Mouse (Mus musculus): ENCODE data around the gene Rcsd1. TPM values are rescaled to one million over a fixed set of nuclear protein-coding genes. Genes with fewer than 3 reads are reported as not detected.

Rcsd1 gene
- polyA plus RNA-seq, 1 experiment from 2014 or later, result 7.1 TPM

DNA sequence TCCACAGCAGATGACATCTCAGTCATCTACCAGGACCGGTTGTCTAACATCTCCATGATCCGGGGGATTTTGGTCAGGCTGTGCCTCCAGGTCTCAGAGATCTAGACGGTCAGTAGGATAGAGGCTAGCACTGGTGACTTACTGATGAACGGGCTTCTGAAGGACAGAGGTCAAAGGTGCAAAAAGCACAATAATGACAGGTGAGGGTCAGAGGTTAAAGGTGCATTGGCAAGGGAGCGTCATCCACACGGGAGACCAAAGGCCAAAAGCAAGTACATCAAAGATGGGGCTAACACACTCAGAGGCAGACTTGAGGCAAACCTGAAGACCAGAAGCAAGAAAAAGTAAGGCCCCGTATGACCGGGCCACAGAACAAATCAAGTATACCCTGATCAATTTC is 73.3 kb downstream of the Rcsd1 start:
- H3K9ac ChIP-seq (ENCODE audit: low read length), result no peak overlapping the region
- H3K27me3 ChIP-seq (ENCODE audit: control insufficient read depth, insufficient read depth, low read length), result no peaks in the 10 kb centered on the region
- no peaks in the 10 kb centered on the region for H3K9me3 ChIP-seq (ENCODE audit: control insufficient read depth, low read length)
- peaks cover 3% of the 10 kb centered on the region; the same call in 1 of the 2 replicates for H3K4me1 ChIP-seq (ENCODE audit: control insufficient read depth, insufficient read depth, low read length)
- H3K4me2 ChIP-seq (ENCODE audit: low read depth), result no peak overlapping the region
- ATAC-seq (ENCODE audit: insufficient read depth, low FRiP score, low TSS enrichment) (no peak), DNase-seq (ENCODE audit: low spot score) (no peak)
- H3K4me3 ChIP-seq (ENCODE audit: low read depth, low read length), result no peak overlapping the region
- WGBS, result 83% methylated on average over 8 of the region's 8 CpGs
- no peak overlapping the region for H3K27ac ChIP-seq (ENCODE audit: low read depth, low read length)
- H3K36me3 ChIP-seq (ENCODE audit: control insufficient read depth, insufficient read depth, low read length), result no peaks in the 10 kb centered on the region

GRCm38 (mm10) chr1:165635055-165635897 is 74.3 kb downstream of the Rcsd1 start:
- Histone ChIP-seq H3K27me3 (ENCODE audit: control insufficient read depth, insufficient read depth, low read length) (no peaks in the 10 kb centered on the region), H3K9ac (ENCODE audit: low read length) (peak overlapping the region; percentile 50; the same call in 1 of the 2 replicates), H3K9me3 (ENCODE audit: control insufficient read depth, low read length) (no peaks in the 10 kb centered on the region), H3K27ac (ENCODE audit: low read depth, low read length) (peak overlapping the region; percentile 95), H3K4me2 (ENCODE audit: low read depth) (peak overlapping the region; percentile 73), H3K4me3 (ENCODE audit: low read depth, low read length) (peak overlapping the region; percentile 77), H3K36me3 (ENCODE audit: control insufficient read depth, insufficient read depth, low read length) (no peaks in the 10 kb centered on the region), H3K4me1 (ENCODE audit: control insufficient read depth, insufficient read depth, low read length) (peaks cover 3% of the 10 kb centered on the region; the same call in 1 of the 2 replicates)
- no peak for ATAC-seq (ENCODE audit: insufficient read depth, low FRiP score, low TSS enrichment)
- no peak for DNase-seq (ENCODE audit: low spot score)
- WGBS, result 30% methylated on average over 17 of the region's 17 CpGs

- peaks cover 10% of the 10 kb centered on the region; the same call in 1 of the 2 replicates for H3K4me1 ChIP-seq (ENCODE audit: control insufficient read depth, insufficient read depth, low read length)
- ATAC-seq (ENCODE audit: insufficient read depth, low FRiP score, low TSS enrichment) (peak; percentile 100), DNase-seq (ENCODE audit: low spot score) (peak; percentile 99)
- no peaks in the 10 kb centered on the region for H3K9me3 ChIP-seq (ENCODE audit: control insufficient read depth, low read length)
- WGBS, result under 1% methylated on average over 56 of the region's 73 CpGs
- H3K4me2 ChIP-seq (ENCODE audit: low read depth), result peak within 1 kb of the TSS; percentile 73
- peak within 1 kb of the TSS; percentile 77 for H3K4me3 ChIP-seq (ENCODE audit: low read depth, low read length)
- H3K27me3 ChIP-seq (ENCODE audit: control insufficient read depth, insufficient read depth, low read length), result no peaks in the 10 kb centered on the region
- H3K9ac ChIP-seq (ENCODE audit: low read length), result peak within 1 kb of the TSS; percentile 88
- no peaks in the 10 kb centered on the region for H3K36me3 ChIP-seq (ENCODE audit: control insufficient read depth, insufficient read depth, low read length)
- H3K27ac ChIP-seq (ENCODE audit: low read depth, low read length), result peak within 1 kb of the TSS; percentile 95
These were observed 75.2 kb downstream of the Rcsd1 start, which contains the start of gene Mpzl1 for GRCm38 (mm10) chr1:165634151-165634884. TSS of gene Mpzl1 (minus strand) at chr1:165634538.

GRCm38 (mm10) chr1:165633345-165633744 is 76.2 kb downstream of the Rcsd1 start:
- Histone ChIP-seq H3K9ac (ENCODE audit: low read length) (peak overlapping the region; percentile 88), H3K27ac (ENCODE audit: low read depth, low read length) (no peak overlapping the region), H3K4me3 (ENCODE audit: low read depth, low read length) (peak overlapping the region; percentile 77), H3K27me3 (ENCODE audit: control insufficient read depth, insufficient read depth, low read length) (no peaks in the 10 kb centered on the region), H3K4me1 (ENCODE audit: control insufficient read depth, insufficient read depth, low read length) (peaks cover 10% of the 10 kb centered on the region; the same call in 1 of the 2 replicates), H3K9me3 (ENCODE audit: control insufficient read depth, low read length) (no peaks in the 10 kb centered on the region), H3K36me3 (ENCODE audit: control insufficient read depth, insufficient read depth, low read length) (no peaks in the 10 kb centered on the region), H3K4me2 (ENCODE audit: low read depth) (peak overlapping the region; percentile 73)
- no peak for ATAC-seq (ENCODE audit: insufficient read depth, low FRiP score, low TSS enrichment)
- no peak for DNase-seq (ENCODE audit: low spot score)
- 3% methylated on average over 12 of the region's 12 CpGs for WGBS

GRCm38 (mm10) chr1:165631136-165631535 is 78.4 kb downstream of the Rcsd1 start:
- no peaks in the 10 kb centered on the region for H3K9me3 ChIP-seq (ENCODE audit: control insufficient read depth, low read length)
- DNase-seq (ENCODE audit: low spot score) (no peak), ATAC-seq (ENCODE audit: insufficient read depth, low FRiP score, low TSS enrichment) (no peak)
- WGBS, result 87% methylated on average over 8 of the region's 8 CpGs
- no peak overlapping the region for H3K9ac ChIP-seq (ENCODE audit: low read length)
- no peak overlapping the region for H3K4me3 ChIP-seq (ENCODE audit: low read depth, low read length)
- no peaks in the 10 kb centered on the region for H3K36me3 ChIP-seq (ENCODE audit: control insufficient read depth, insufficient read depth, low read length)
- H3K4me1 ChIP-seq (ENCODE audit: control insufficient read depth, insufficient read depth, low read length), result peaks cover 10% of the 10 kb centered on the region
- H3K27ac ChIP-seq (ENCODE audit: low read depth, low read length), result no peak overlapping the region
- no peak overlapping the region for H3K4me2 ChIP-seq (ENCODE audit: low read depth)
- H3K27me3 ChIP-seq (ENCODE audit: control insufficient read depth, insufficient read depth, low read length), result no peaks in the 10 kb centered on the region

- DNase-seq (ENCODE audit: low spot score), result no peak
- 37% methylated on average over 8 of the region's 8 CpGs for WGBS
- H3K36me3 ChIP-seq (ENCODE audit: control insufficient read depth, insufficient read depth, low read length), result no peaks in the 10 kb centered on the region
- H3K4me2 ChIP-seq (ENCODE audit: low read depth), result no peak overlapping the region
- no peak for ATAC-seq (ENCODE audit: insufficient read depth, low FRiP score, low TSS enrichment)
- no peak overlapping the region for H3K27ac ChIP-seq (ENCODE audit: low read depth, low read length)
- no peaks in the 10 kb centered on the region for H3K27me3 ChIP-seq (ENCODE audit: control insufficient read depth, insufficient read depth, low read length)
- H3K9ac ChIP-seq (ENCODE audit: low read length), result no peak overlapping the region
- no peak overlapping the region for H3K4me3 ChIP-seq (ENCODE audit: low read depth, low read length)
- H3K4me1 ChIP-seq (ENCODE audit: control insufficient read depth, insufficient read depth, low read length), result peaks cover 10% of the 10 kb centered on the region
- H3K9me3 ChIP-seq (ENCODE audit: control insufficient read depth, low read length), result no peaks in the 10 kb centered on the region
These were observed 79.6 kb downstream of the Rcsd1 start for GRCm38 (mm10) chr1:165629975-165630374.

- Histone ChIP-seq H3K36me3 (ENCODE audit: control insufficient read depth, insufficient read depth, low read length) (no peaks in the 10 kb centered on the region), H3K4me1 (ENCODE audit: control insufficient read depth, insufficient read depth, low read length) (peaks cover 10% of the 10 kb centered on the region), H3K4me3 (ENCODE audit: low read depth, low read length) (no peak overlapping the region), H3K9me3 (ENCODE audit: control insufficient read depth, low read length) (no peaks in the 10 kb centered on the region), H3K27me3 (ENCODE audit: control insufficient read depth, insufficient read depth, low read length) (no peaks in the 10 kb centered on the region), H3K27ac (ENCODE audit: low read depth, low read length) (no peak overlapping the region), H3K4me2 (ENCODE audit: low read depth) (no peak overlapping the region), H3K9ac (ENCODE audit: low read length) (no peak overlapping the region)
- no peak for DNase-seq (ENCODE audit: low spot score)
- ATAC-seq (ENCODE audit: insufficient read depth, low FRiP score, low TSS enrichment), result no peak
- 90% methylated on average over 1 of the region's 1 CpGs for WGBS
These were observed 81.0 kb downstream of the Rcsd1 start for GRCm38 (mm10) chr1:165628603-165629002.

- ATAC-seq (ENCODE audit: insufficient read depth, low FRiP score, low TSS enrichment), result no peak
These were observed 83.7 kb downstream of the Rcsd1 start for GRCm38 (mm10) chr1:165625896-165626295.

More at GRCm38 (mm10) chr1:165625896-165626295, 83.7 kb downstream of the Rcsd1 start:
- Histone ChIP-seq H3K9ac (ENCODE audit: low read length) (no peak overlapping the region), H3K4me2 (ENCODE audit: low read depth) (no peak overlapping the region), H3K27me3 (ENCODE audit: control insufficient read depth, insufficient read depth, low read length) (no peaks in the 10 kb centered on the region), H3K9me3 (ENCODE audit: control insufficient read depth, low read length) (no peaks in the 10 kb centered on the region), H3K4me1 (ENCODE audit: control insufficient read depth, insufficient read depth, low read length) (peaks cover 8% of the 10 kb centered on the region), H3K27ac (ENCODE audit: low read depth, low read length) (no peak overlapping the region), H3K36me3 (ENCODE audit: control insufficient read depth, insufficient read depth, low read length) (no peaks in the 10 kb centered on the region), H3K4me3 (ENCODE audit: low read depth, low read length) (no peak overlapping the region)
- 83% methylated on average over 5 of the region's 5 CpGs for WGBS
- no peak for DNase-seq (ENCODE audit: low spot score)
